Comparison of ENCODE assay signal across 9 mouse cellular contexts in the genomic region with DNA sequence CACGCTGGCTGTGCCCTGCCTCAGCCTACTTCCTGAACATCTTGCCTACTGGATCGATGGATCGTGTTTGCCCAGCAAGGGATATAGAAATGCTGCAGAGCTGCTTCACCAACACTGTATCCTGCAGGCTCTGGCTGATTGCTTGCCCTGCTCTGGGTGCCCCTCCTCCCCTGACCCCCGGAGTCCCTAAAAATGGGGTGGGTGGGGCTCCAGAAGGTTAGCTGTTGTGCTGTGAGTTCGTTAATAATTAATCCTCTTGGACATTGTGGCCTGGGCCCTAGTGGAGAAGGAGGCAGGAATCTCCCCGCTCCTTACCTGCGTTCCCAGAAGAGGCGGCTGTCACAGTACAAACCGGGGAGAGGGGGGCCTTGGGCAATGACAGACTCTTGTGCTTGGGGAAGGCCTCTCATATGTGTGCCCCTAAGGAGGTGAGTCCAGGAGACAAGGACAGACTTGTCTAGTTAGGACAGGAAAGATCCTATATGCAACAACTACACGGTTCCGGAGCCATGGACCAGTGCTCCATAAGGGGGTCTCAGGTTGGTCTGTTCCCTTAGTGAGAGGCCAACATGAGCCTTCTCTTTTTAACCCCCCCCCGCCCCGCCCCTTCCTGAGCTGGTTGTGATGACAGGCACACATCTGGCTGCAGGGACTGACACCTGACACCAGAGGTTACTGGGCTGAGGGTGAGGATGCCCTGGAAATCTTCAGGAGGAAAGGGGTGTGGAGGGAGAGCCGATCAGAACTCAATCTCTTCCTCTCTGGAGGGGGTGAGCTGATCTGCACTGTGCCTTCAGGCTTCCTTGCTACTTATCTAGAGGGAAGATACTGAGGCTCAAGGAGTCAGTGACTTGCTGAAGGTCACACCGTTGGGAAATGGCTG. TPM values are rescaled to one million over a fixed set of nuclear protein-coding genes. Genes with fewer than 3 reads are reported as not detected.
DNase-seq lines count a peak whose midpoint lies in the region; ATAC-seq and TF ChIP-seq lines count a peak whose summit lies in the region.
"Had no signal": no experiment of that assay in that cellular context is flagged by ENCODE, and none has a peak within 500 bp of the region (broad histone marks: within the 10 kb centered on the region; RNA-seq: fewer than 3 reads in every experiment).

No protein-coding gene starts in this region.

- DNase-seq in layer of hippocampus, adult 2 months (ENCODE audit: low spot score in 2 of 2): no peak
- DNase-seq in layer of hippocampus, adult 18-20 months (ENCODE audit: low spot score in 2 of 2): no peak
- DNase-seq in cerebellum, adult 9-11 months: no peak
- DNase-seq in gastrocnemius, postnatal 25 days: no peak
- DNase-seq in ovary, postnatal 36 days (ENCODE audit: low spot score): no peak

- peak; percentile 66 for ATAC-seq in hindbrain, embryonic 16.5 days
- peak; percentile 24 for ATAC-seq in liver, embryonic 12.5 days
- peak; percentile 58 for ATAC-seq in neural tube, embryonic 15.5 days (ENCODE audit: low FRiP score)

- 12% methylated on average over 15 of the region's 15 CpGs for WGBS in hindbrain, embryonic 16.5 days
- 9% methylated on average over 15 of the region's 15 CpGs for WGBS in liver, embryonic 12.5 days (ENCODE audit: insufficient replicate concordance)
- WGBS in neural tube, embryonic 15.5 days: 11% methylated on average over 15 of the region's 15 CpGs

- peaks cover 11% of the 10 kb centered on the region; the same call in 1 of the 2 replicates for H3K4me1 ChIP-seq in hindbrain, embryonic 16.5 days (ENCODE audit: control insufficient read depth, insufficient read depth, low read depth, low read length)
- H3K4me1 ChIP-seq in liver, embryonic 12.5 days: 0 out of 2 replicates have a peak, but pooled peaks cover 16% of the 10 kb centered on the region
- peaks cover 18% of the 10 kb centered on the region for H3K4me1 ChIP-seq in neural tube, embryonic 15.5 days

- H3K36me3 ChIP-seq in hindbrain, embryonic 16.5 days (ENCODE audit: control insufficient read depth, insufficient read depth, low read length): peaks cover 10% of the 10 kb centered on the region
- peaks cover 22% of the 10 kb centered on the region for H3K36me3 ChIP-seq in liver, embryonic 12.5 days
- H3K36me3 ChIP-seq in neural tube, embryonic 15.5 days: peaks cover 16% of the 10 kb centered on the region

- no peaks in the 10 kb centered on the region for H3K27me3 ChIP-seq in hindbrain, embryonic 16.5 days (replicated peaks; ENCODE audit: control insufficient read depth, insufficient read depth, low read length)
- peaks cover 47% of the 10 kb centered on the region for H3K27me3 ChIP-seq in liver, embryonic 12.5 days (replicated peaks)
- H3K27me3 ChIP-seq in neural tube, embryonic 15.5 days (replicated peaks): 0 out of 2 replicates have a peak, but pooled peaks cover 6% of the 10 kb centered on the region
- H3K27me3 ChIP-seq: Patski had no signal

- no peak for TF ChIP-seq CTCF in layer of hippocampus, adult 2 months (conservative IDR thresholded peaks at IDR 0.05)

- H3K4me2 ChIP-seq in hindbrain, embryonic 16.5 days (ENCODE audit: low read length): peak overlapping the region; percentile 77
- peak overlapping the region; percentile 53 for H3K4me2 ChIP-seq in liver, embryonic 12.5 days
- H3K4me2 ChIP-seq in neural tube, embryonic 15.5 days: peak overlapping the region; percentile 78

- H3K9ac ChIP-seq in hindbrain, embryonic 16.5 days (ENCODE audit: low read depth, low read length): peak overlapping the region; percentile 65
- H3K9ac ChIP-seq in liver, embryonic 12.5 days: no peak overlapping the region
- H3K9ac ChIP-seq in neural tube, embryonic 15.5 days (replicated peaks): peak overlapping the region; percentile 51

- no peaks in the 10 kb centered on the region for H3K9me3 ChIP-seq in hindbrain, embryonic 16.5 days (ENCODE audit: control insufficient read depth, low read length)
- no peaks in the 10 kb centered on the region for H3K9me3 ChIP-seq in liver, embryonic 12.5 days (replicated peaks)
- no peaks in the 10 kb centered on the region for H3K9me3 ChIP-seq in neural tube, embryonic 15.5 days (replicated peaks)

- peak overlapping the region; percentile 53 for H3K4me3 ChIP-seq in layer of hippocampus, adult 2 months
- peak overlapping the region; percentile 47 for H3K4me3 ChIP-seq in hindbrain, embryonic 16.5 days (ENCODE audit: low read length)
- peak overlapping the region; percentile 44 for H3K4me3 ChIP-seq in liver, embryonic 12.5 days
- peak overlapping the region; percentile 46 for H3K4me3 ChIP-seq in neural tube, embryonic 15.5 days (replicated peaks)

- peak overlapping the region; percentile 90 for H3K27ac ChIP-seq in layer of hippocampus, adult 2 months
- no peak overlapping the region; the same call in 1 of the 2 replicates for H3K27ac ChIP-seq in hindbrain, embryonic 16.5 days (ENCODE audit: low read depth, low read length)
- H3K27ac ChIP-seq in liver, embryonic 12.5 days: no peak overlapping the region
- H3K27ac ChIP-seq in neural tube, embryonic 15.5 days (replicated peaks): peak overlapping the region; percentile 51; the same call in 1 of the 2 replicates

RNA-seq across cellular contexts. Expression of gene Gal3st1, which starts 0.7 kb away (rescaled TPM):
- 1 to 10 TPM; 8.5 to 9.8 TPM for total RNA-seq in layer of hippocampus, adult 2 months (2021)
- total RNA-seq in layer of hippocampus, adult 18-20 months (2021): 1 to 10 TPM; 8.0 to 9.7 TPM
- 11.3 and 11.6 TPM in 2 replicates for polyA plus RNA-seq in hindbrain, embryonic 16.5 days (2015; fragmentation: Nextera tagmentation; extraction: Ambion mirVana)
- polyA plus RNA-seq in liver, embryonic 12.5 days (2016; fragmentation: Nextera tagmentation; extraction: Ambion mirVana): 0.72 and 0.85 TPM in 2 replicates
- polyA plus RNA-seq in neural tube, embryonic 15.5 days (2015; fragmentation: Nextera tagmentation; extraction: Ambion mirVana): 10.5 and 12.1 TPM in 2 replicates
- under 1 TPM; 0.51 to 0.78 TPM for total RNA-seq in gastrocnemius, postnatal 25 days (2021)

RNA-seq across cellular contexts. Expression of gene 4930556J24Rik, which starts 7.5 kb away (rescaled TPM):
- not detected for total RNA-seq in layer of hippocampus, adult 2 months (2021)
- total RNA-seq in layer of hippocampus, adult 18-20 months (2021): under 1 TPM in 1 of 2 experiments, not detected in 1; 0.28 TPM
- not detected in 2 replicates for polyA plus RNA-seq in hindbrain, embryonic 16.5 days (2015; fragmentation: Nextera tagmentation; extraction: Ambion mirVana)
- 0.11 and 0.13 TPM in 2 replicates for polyA plus RNA-seq in liver, embryonic 12.5 days (2016; fragmentation: Nextera tagmentation; extraction: Ambion mirVana)
- polyA plus RNA-seq in neural tube, embryonic 15.5 days (2015; fragmentation: Nextera tagmentation; extraction: Ambion mirVana): not detected in 2 replicates
- not detected for total RNA-seq in gastrocnemius, postnatal 25 days (2021)

RNA-seq across cellular contexts. Expression of gene Pes1, which starts 20.3 kb away (rescaled TPM):
- 10 to 100 TPM; 34.8 to 40.5 TPM for total RNA-seq in layer of hippocampus, adult 2 months (2021)
- total RNA-seq in layer of hippocampus, adult 18-20 months (2021): 10 to 100 TPM; 40.0 to 40.2 TPM
- 52.4 and 55.3 TPM in 2 replicates for polyA plus RNA-seq in hindbrain, embryonic 16.5 days (2015; fragmentation: Nextera tagmentation; extraction: Ambion mirVana)
- polyA plus RNA-seq in liver, embryonic 12.5 days (2016; fragmentation: Nextera tagmentation; extraction: Ambion mirVana): 72.0 and 74.0 TPM in 2 replicates
- 48.1 and 64.4 TPM in 2 replicates for polyA plus RNA-seq in neural tube, embryonic 15.5 days (2015; fragmentation: Nextera tagmentation; extraction: Ambion mirVana)
- total RNA-seq in gastrocnemius, postnatal 25 days (2021): 10 to 100 TPM; 24.3 to 31.2 TPM

RNA-seq across cellular contexts. Expression of gene Sec14l4, which starts 47.2 kb away (rescaled TPM):
- under 1 TPM; 0.17 to 0.64 TPM for total RNA-seq in layer of hippocampus, adult 2 months (2021)
- total RNA-seq in layer of hippocampus, adult 18-20 months (2021): under 1 TPM; 0.27 to 0.41 TPM
- polyA plus RNA-seq in hindbrain, embryonic 16.5 days (2015; fragmentation: Nextera tagmentation; extraction: Ambion mirVana): not detected in 2 replicates
- polyA plus RNA-seq in liver, embryonic 12.5 days (2016; fragmentation: Nextera tagmentation; extraction: Ambion mirVana): 0.62 and 0.71 TPM in 2 replicates
- 0.15 TPM in 1 of 2 replicates, not detected in the other for polyA plus RNA-seq in neural tube, embryonic 15.5 days (2015; fragmentation: Nextera tagmentation; extraction: Ambion mirVana)
- total RNA-seq in gastrocnemius, postnatal 25 days (2021): not detected
- polyA plus RNA-seq: Patski had no signal

RNA-seq across cellular contexts. Expression of gene Tcn2, which starts 52.1 kb away (rescaled TPM):
- 10 to 100 TPM; 18.5 to 19.4 TPM for total RNA-seq in layer of hippocampus, adult 2 months (2021)
- total RNA-seq in layer of hippocampus, adult 18-20 months (2021): 10 to 100 TPM; 18.2 to 20.3 TPM
- 29.9 and 30.8 TPM in 2 replicates for polyA plus RNA-seq in hindbrain, embryonic 16.5 days (2015; fragmentation: Nextera tagmentation; extraction: Ambion mirVana)
- polyA plus RNA-seq in liver, embryonic 12.5 days (2016; fragmentation: Nextera tagmentation; extraction: Ambion mirVana): 14.0 and 14.5 TPM in 2 replicates
- polyA plus RNA-seq in neural tube, embryonic 15.5 days (2015; fragmentation: Nextera tagmentation; extraction: Ambion mirVana): 24.6 and 31.4 TPM in 2 replicates
- total RNA-seq in gastrocnemius, postnatal 25 days (2021): 10 to 100 TPM; 11.6 to 22.6 TPM

Comparison
In these comparisons a context has a peak if more than half of its experiments do, and no peak if none do; other contexts are left out.
1. H3K27ac ChIP-seq: peak in layer of hippocampus, adult 2 months (single experiment) and neural tube, embryonic 15.5 days (single experiment); none in hindbrain, embryonic 16.5 days (single experiment) and liver, embryonic 12.5 days (single experiment).
2. RNA of gene Gal3st1, which starts 0.7 kb away (total RNA-seq): 8.5 to 9.8 TPM in layer of hippocampus, adult 2 months and 8.0 to 9.7 TPM in layer of hippocampus, adult 18-20 months; 0.51 to 0.78 TPM in gastrocnemius, postnatal 25 days; every median in the first group is over 4 times any median in the second.
3. Peak in every context shown above with its lines, with median percentiles within 50 percentile points of each other: H3K4me3 ChIP-seq, ATAC-seq and H3K4me2 ChIP-seq.